Mouse (Mus musculus) heart, embryonic 14.5 days (tissue): ENCODE measurements at regions not wholly inside any gene's neighbourhood (a gene's known extent, or its start where the extent isn't known, plus 50 kb on each side); places are given as distances from the start of the nearest gene placed in this dataset.
A peak's percentile ranks its signal among the peaks of the same experiment; 100 is the strongest.

Experiments
- ATAC-seq: fragments of 200-750 bp; cut with Nextera tagmentation; 2 replicates; pipeline ENCODE4 v1.8.0; 2017; ENCODE audit warnings: low read depth, moderate TSS enrichment; ENCODE audit not compliant: insufficient number of reproducible peaks, insufficient read depth, low FRiP score
- H3K27ac ChIP-seq, 2 experiments: fragments of 200-500 bp in 1 of 2; fragments of 300-500 bp in 1 of 2; sonication (generic) in 1 of 2; replicated peaks in 1 of 2; 2 replicates each; pipeline ENCODE4 v1.5.1; 2012 to 2014; ENCODE audit warnings: low read depth in 2 of 2, low read length in 2 of 2, control low read depth in 1 of 2, mild to moderate bottlenecking in 1 of 2, mixed read lengths in 1 of 2; ENCODE audit not compliant: control insufficient read depth in 1 of 2, insufficient read depth in 1 of 2
- H3K27me3 ChIP-seq: fragments of 300-500 bp; sonication (generic); 2 replicates; pipeline ENCODE4 v1.6.1; 2014; ENCODE audit warnings: mild to moderate bottlenecking, low read length, control low read depth; ENCODE audit not compliant: control insufficient read depth, insufficient read depth
- H3K36me3 ChIP-seq: fragments of 300-500 bp; sonication (generic); 2 replicates; pipeline ENCODE4 v1.6.1; 2014; ENCODE audit warnings: mild to moderate bottlenecking, control low read depth, low read length, mixed read lengths; ENCODE audit not compliant: control insufficient read depth, insufficient read depth
- H3K4me1 ChIP-seq, 2 experiments: fragments of 200-500 bp in 1 of 2; fragments of 300-500 bp in 1 of 2; sonication (generic) in 1 of 2; 2 replicates each; pipeline ENCODE4 v1.6.1; 2012 to 2014; ENCODE audit warnings: low read length in 2 of 2, control low read depth in 1 of 2, mixed read lengths in 1 of 2; ENCODE audit not compliant: control insufficient read depth in 2 of 2, insufficient read depth in 2 of 2
- H3K4me2 ChIP-seq: fragments of 300-500 bp; sonication (generic); 2 replicates; pipeline ENCODE4 v1.6.1; 2014; ENCODE audit warnings: mild to moderate bottlenecking, low read length
- H3K4me3 ChIP-seq, 2 experiments: fragments of 200-500 bp in 1 of 2; fragments of 300-500 bp in 1 of 2; sonication (generic) in 1 of 2; 2 replicates each; pipeline ENCODE4 v1.5.1; 2012 to 2014; ENCODE audit warnings: low read length in 2 of 2, mild to moderate bottlenecking in 2 of 2, control low read depth in 1 of 2, low read depth in 1 of 2, moderate library complexity in 1 of 2; ENCODE audit not compliant: control insufficient read depth in 1 of 2, insufficient read depth in 1 of 2
- H3K9ac ChIP-seq: fragments of 300-500 bp; sonication (generic); 2 replicates; pipeline ENCODE4 v1.6.1; 2014; ENCODE audit warnings: mild to moderate bottlenecking, low read length
- H3K9me3 ChIP-seq: fragments of 300-500 bp; sonication (generic); 2 replicates; pipeline ENCODE4 v1.6.1; 2016; ENCODE audit warnings: low read length, control low read depth; ENCODE audit not compliant: control insufficient read depth
- WGBS: fragments of 180-500 bp; shearing (Covaris S2); extraction: QIAGEN DNeasy Blood & Tissue Kit; methylation state at CpG from one replicate; pipeline ENCODE4 v1.1.7; 2014; 5-methylcytosine and 5-hydroxymethylcytosine counted together

DNA sequence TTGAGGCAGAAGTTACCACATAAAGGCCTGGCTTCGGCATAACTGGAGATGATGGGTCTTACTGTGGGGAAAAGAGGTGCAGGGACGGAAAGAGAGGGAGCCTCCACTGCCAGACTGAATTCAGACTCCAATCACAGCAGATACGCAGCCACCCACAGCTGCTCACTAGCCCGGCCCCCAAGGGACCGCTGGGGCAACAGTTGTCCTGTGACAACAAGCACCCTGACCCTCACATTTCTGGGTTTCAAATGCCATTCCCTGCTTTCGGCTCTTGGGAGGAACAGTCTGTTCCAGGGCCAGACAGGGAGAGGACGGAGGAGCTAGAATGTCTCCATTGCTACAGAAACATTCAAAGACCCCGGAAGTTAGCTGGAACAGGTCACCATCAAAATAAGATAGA is 75.0 kb upstream of the Errfi1 start:
- no peak for ATAC-seq
- Histone ChIP-seq H3K9ac (no peak overlapping the region), H3K4me1 (peaks cover 0 to 5% of the 10 kb centered on the region in 2 experiments; a peak in 1 of 4 replicates), H3K9me3 (peaks cover 8% of the 10 kb centered on the region; the same call in 1 of the 2 replicates), H3K4me3 (no peak overlapping the region), H3K36me3 (no peaks in the 10 kb centered on the region), H3K27me3 (no peaks in the 10 kb centered on the region), H3K4me2 (no peak overlapping the region), H3K27ac (no peak overlapping the region)
- 39% methylated on average over 8 of the region's 8 CpGs for WGBS

DNA sequence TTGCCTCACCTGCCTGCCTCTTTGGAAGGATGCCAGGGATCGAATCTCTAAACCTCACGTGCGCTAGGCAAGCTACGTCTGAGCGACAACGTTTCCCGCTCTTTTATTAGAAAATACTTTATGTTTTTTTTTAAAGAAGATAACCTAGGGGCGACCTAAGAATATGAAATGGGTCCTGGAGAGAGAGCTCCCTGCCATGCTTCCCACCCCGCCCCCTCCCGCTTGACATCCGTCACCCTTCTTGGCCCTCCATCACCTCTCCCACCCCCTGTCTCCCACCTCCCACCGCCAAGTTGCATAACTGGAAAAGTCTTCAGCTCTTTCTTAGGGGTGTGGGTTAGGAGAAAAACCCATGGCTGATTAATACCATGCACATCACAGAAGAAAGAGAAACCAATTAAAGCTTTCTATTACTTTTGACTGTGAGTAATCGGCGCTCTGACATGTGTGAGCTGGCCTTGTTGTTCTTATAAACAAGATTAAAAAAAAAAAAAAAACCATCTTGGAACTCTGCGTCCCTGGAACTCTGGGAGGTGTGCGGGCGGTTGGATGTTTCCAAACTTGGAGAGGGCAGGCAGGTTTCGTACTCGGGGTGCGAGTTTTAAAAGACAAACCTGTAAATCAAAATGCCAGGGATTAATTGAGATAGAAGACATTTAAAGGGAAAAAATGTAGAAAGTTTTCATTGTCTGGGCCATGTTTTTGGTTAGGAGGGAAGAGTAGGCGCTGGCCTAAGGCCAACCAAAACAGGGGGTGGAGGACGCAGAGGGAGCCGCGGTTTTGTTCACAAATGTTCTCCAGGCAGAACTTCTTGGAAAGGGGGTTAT is 77.8 kb upstream of the Errfi1 start:
- peaks cover 0 to 2% of the 10 kb centered on the region in 2 experiments; a peak in 1 of 4 replicates for H3K4me1 ChIP-seq
- no peak overlapping the region for H3K4me3 ChIP-seq
- H3K27me3 ChIP-seq: no peaks in the 10 kb centered on the region
- 67% methylated on average over 24 of the region's 24 CpGs for WGBS
- ATAC-seq: no peak
- H3K9me3 ChIP-seq: peaks cover 13% of the 10 kb centered on the region
- H3K36me3 ChIP-seq: no peaks in the 10 kb centered on the region
- H3K4me2 ChIP-seq: no peak overlapping the region
- peak overlapping the region in 1 of 2 experiments; percentile 1; a peak in 1 of 4 replicates for H3K27ac ChIP-seq
- no peak overlapping the region for H3K9ac ChIP-seq

DNA sequence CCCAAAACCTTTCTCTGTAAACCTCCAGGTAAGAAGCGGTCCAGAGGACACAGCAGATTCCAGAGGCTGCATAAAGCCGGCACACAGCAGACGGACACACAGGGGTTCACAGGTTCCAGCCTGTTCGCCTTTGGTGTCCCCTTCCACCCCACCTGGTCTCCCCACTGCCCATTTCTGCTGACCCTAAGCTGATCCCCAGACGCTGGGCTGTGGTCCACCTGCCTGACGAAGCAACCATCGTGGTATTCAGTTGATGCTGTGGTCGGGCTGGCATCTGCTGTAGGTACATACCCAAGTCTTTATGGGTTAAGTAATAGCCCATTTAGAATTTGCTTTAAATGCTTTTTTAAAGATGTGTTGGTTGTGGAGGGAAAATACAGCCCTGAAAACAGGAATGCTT is 78.4 kb upstream of the Errfi1 start:
- Histone ChIP-seq H3K9ac (no peak overlapping the region), H3K4me1 (peaks cover 0 to 2% of the 10 kb centered on the region in 2 experiments; a peak in 1 of 4 replicates), H3K27me3 (no peaks in the 10 kb centered on the region), H3K4me2 (no peak overlapping the region), H3K9me3 (peaks cover 13% of the 10 kb centered on the region), H3K27ac (no peak overlapping the region), H3K36me3 (no peaks in the 10 kb centered on the region), H3K4me3 (no peak overlapping the region)
- WGBS: 88% methylated on average over 8 of the region's 8 CpGs
- no peak for ATAC-seq

DNA sequence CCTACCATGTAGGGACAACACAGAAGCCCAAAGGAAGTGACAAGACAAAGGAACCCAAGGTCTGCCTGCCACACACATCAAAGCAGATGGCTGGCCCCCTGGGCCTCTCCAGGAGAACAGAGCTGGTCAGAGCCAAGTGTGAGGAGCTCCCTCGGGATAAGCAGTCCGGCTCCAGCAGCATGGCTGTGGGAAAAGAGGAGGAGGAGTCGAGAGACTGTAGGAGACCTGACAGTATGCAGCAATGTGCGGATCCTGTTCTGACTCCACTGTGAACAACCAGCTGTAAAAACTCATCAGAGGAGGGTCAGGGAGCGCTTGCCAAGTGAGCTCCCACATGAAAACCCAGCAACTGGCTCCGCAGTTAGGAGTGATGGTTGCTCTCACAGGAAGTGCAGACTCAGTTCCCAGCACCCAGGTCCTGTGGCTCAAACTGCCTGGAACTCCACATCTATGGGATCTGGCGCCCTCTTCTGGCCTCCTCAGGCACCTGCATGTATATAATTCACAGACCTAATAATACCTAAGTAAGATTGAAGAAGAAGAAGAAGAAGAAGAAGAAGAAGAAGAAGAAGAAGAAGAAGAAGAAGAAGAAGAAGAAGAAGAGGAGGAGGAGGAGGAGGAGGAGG is 79.3 kb upstream of the Errfi1 start:
- ATAC-seq: no peak
- WGBS: 81% methylated on average over 7 of the region's 7 CpGs
- H3K9me3 ChIP-seq: peaks cover 13% of the 10 kb centered on the region
- H3K27me3 ChIP-seq: no peaks in the 10 kb centered on the region
- no peak overlapping the region for H3K4me2 ChIP-seq
- no peak overlapping the region for H3K9ac ChIP-seq
- H3K36me3 ChIP-seq: no peaks in the 10 kb centered on the region
- no peak overlapping the region for H3K4me3 ChIP-seq
- H3K27ac ChIP-seq: no peak overlapping the region
- H3K4me1 ChIP-seq: peaks cover 0 to 2% of the 10 kb centered on the region in 2 experiments; a peak in 1 of 4 replicates

DNA sequence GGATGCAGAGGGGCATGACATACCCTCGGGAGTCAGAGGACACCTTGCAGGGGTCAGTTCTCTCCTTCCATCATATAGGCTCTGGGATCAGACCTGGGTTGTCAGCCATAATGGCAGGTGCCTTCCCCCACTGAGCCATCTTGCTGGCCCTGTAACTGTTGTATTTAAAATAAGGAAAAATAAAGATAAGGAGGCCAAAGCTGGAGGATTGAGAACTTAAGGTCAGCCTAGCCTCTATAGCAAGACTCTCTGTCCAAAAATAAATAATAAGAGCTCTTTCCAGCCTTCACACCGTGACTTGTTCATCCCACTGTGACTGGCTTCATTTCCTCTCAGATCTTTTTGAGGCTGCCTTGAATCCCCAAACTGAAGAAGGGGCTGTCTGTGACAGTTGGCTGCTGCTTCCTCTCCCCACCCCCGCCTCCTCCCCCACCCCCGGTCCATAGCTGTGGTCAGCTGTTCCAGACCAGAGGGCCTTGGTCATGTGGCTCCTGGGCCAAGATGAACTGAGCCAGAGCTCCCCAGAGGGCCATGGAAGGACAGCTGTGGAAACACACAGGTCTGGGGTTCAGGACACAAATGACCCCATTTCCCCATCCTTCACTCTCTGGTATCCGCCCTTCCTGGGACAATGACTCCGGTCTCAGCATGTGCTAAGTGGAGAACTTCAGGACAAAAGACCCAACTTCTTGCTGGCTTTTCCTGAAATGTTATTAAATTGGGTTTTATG is 81.6 kb upstream of the Errfi1 start:
- Histone ChIP-seq H3K4me3 (no peak overlapping the region), H3K4me1 (no peaks in the 10 kb centered on the region; a peak in 2 of 4 replicates), H3K4me2 (no peak overlapping the region), H3K36me3 (no peaks in the 10 kb centered on the region), H3K9me3 (peaks cover 13% of the 10 kb centered on the region), H3K27ac (no peak overlapping the region), H3K9ac (no peak overlapping the region), H3K27me3 (no peaks in the 10 kb centered on the region)
- no peak for ATAC-seq
- WGBS: 64% methylated on average over 6 of the region's 6 CpGs

DNA sequence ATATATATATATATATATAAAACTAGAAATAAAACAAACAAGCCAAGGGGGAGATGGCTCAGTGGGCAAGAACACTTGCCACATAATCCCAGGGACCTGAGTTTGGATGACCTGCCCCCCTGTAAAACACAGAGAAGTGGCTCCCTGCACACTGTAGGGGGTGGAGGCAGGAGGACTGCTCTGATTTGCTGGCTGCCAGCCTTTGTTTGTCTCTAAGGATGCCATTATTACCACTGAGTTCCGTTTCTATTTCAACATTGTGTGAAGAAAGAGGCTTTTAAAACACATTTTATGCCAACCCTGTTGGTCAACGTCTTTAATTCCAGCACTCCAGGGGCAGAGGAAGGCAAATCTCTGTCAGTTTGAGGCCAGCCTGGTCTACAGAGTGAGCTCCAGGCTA is 82.2 kb upstream of the Errfi1 start:
- no peak for ATAC-seq
- Histone ChIP-seq H3K9me3 (peaks cover 13% of the 10 kb centered on the region), H3K4me2 (no peak overlapping the region), H3K27me3 (no peaks in the 10 kb centered on the region), H3K9ac (no peak overlapping the region), H3K4me1 (no peaks in the 10 kb centered on the region; a peak in 2 of 4 replicates), H3K27ac (no peak overlapping the region), H3K4me3 (no peak overlapping the region), H3K36me3 (no peaks in the 10 kb centered on the region)
- 67% methylated on average over 2 of the region's 2 CpGs for WGBS

DNA sequence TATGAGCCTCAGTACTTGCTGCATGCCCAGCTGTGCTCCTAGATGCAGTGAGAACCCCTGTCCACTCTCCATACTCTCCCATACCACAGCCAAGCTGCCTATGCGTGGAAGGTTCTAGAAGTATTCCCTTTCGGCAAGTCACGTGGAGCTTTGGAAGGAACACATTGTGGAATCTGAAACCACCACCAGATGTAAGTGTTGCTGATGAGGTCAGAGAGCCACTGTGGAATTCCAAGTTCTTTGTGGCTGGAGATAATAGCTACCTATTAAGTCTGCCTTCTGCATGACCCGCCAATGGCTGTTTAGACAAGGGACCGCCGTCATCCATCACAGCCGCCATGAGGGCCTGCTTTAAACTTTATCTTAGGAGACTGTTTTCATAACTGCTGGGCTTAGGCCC is 84.7 kb upstream of the Errfi1 start:
- Histone ChIP-seq H3K27me3 (no peaks in the 10 kb centered on the region), H3K27ac (no peak overlapping the region), H3K9ac (no peak overlapping the region), H3K36me3 (no peaks in the 10 kb centered on the region), H3K4me3 (no peak overlapping the region), H3K4me2 (no peak overlapping the region), H3K4me1 (peaks cover 0 to 3% of the 10 kb centered on the region in 2 experiments; a peak in 2 of 4 replicates), H3K9me3 (peaks cover 9% of the 10 kb centered on the region)
- no peak for ATAC-seq
- WGBS: 27% methylated on average over 7 of the region's 7 CpGs
